In the genomic region with DNA sequence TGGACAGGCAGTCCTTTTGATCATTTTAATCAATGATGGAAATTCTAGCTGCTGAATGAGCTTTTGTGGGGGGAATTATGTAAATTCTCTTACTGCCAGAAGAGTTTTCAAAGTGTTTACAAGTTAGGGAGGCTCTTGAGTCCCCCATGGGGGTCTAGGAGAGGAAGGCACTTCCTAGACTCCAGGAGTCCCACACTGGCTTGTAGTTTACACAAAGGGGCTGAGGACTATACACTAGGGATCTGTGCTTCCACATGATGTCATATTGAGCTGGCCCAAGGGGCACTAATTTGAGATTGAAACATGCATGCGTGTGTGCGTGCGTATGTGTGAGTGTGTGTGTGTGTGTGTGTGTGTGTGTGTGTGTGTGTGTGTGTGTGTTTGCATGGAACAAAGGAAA, we compare ENCODE assay signal across 8 mouse cellular contexts. TPM values are rescaled to one million over a fixed set of nuclear protein-coding genes. Genes with fewer than 3 reads are reported as not detected.
DNase-seq lines count a peak whose midpoint lies in the region; ATAC-seq lines count a peak whose summit lies in the region.

No protein-coding gene starts in this region.

- WGBS in lung, embryonic 16.5 days, result 61% methylated on average over 3 of the region's 3 CpGs
- WGBS in liver, embryonic 11.5 days, result 95% methylated on average over 3 of the region's 3 CpGs
- WGBS in stomach, embryonic 16.5 days, result 46% methylated on average over 3 of the region's 3 CpGs

- ATAC-seq in cerebellum, adult (ENCODE audit: insufficient number of reproducible peaks, low FRiP score, low TSS enrichment), result no peak
- peak; percentile 32 for ATAC-seq in lung, embryonic 16.5 days (ENCODE audit: low read depth)
- ATAC-seq in liver, embryonic 11.5 days (replicated peaks; ENCODE audit: low FRiP score), result no peak
- ATAC-seq in stomach, embryonic 16.5 days (ENCODE audit: insufficient read depth, low FRiP score), result no peak
- ATAC-seq in erythroid progenitor cell, adult 5-6 weeks (replicated peaks; ENCODE audit: low FRiP score, poor library complexity, severe bottlenecking), result no peak

- peak overlapping the region; percentile 93 for H3K27ac ChIP-seq in lung, embryonic 16.5 days (ENCODE audit: low read length)
- no peak overlapping the region for H3K27ac ChIP-seq in liver, embryonic 11.5 days (ENCODE audit: low read depth, low read length)
- H3K27ac ChIP-seq in stomach, embryonic 16.5 days (ENCODE audit: low read length), result peak overlapping the region; percentile 87

- peak overlapping the region; percentile 77 for H3K9ac ChIP-seq in lung, embryonic 16.5 days (ENCODE audit: low read length)
- no peak overlapping the region; the same call in 1 of the 2 replicates for H3K9ac ChIP-seq in liver, embryonic 11.5 days (ENCODE audit: low read depth, low read length)
- H3K9ac ChIP-seq in stomach, embryonic 16.5 days (ENCODE audit: low read length), result peak overlapping the region; percentile 74

- H3K4me3 ChIP-seq in lung, embryonic 16.5 days (ENCODE audit: low read length), result peak overlapping the region; percentile 71
- H3K4me3 ChIP-seq in liver, embryonic 11.5 days (ENCODE audit: low read depth, low read length), result peak overlapping the region; percentile 49
- peak overlapping the region; percentile 65 for H3K4me3 ChIP-seq in stomach, embryonic 16.5 days (replicated peaks; ENCODE audit: low read length)

- H3K4me1 ChIP-seq in lung, embryonic 16.5 days (replicated peaks; ENCODE audit: control insufficient read depth, insufficient read depth, low read length), result peaks cover 7% of the 10 kb centered on the region
- H3K4me1 ChIP-seq in liver, embryonic 11.5 days (replicated peaks; ENCODE audit: control insufficient read depth, insufficient read depth, low read length), result 0 out of 2 replicates have a peak, but pooled peaks cover 4% of the 10 kb centered on the region
- 0 out of 2 replicates have a peak, but pooled peaks cover 8% of the 10 kb centered on the region for H3K4me1 ChIP-seq in stomach, embryonic 16.5 days (ENCODE audit: control insufficient read depth, insufficient read depth, low read length)

- no peaks in the 10 kb centered on the region for H3K36me3 ChIP-seq in lung, embryonic 16.5 days (ENCODE audit: control insufficient read depth, insufficient read depth, low read length)
- H3K36me3 ChIP-seq in liver, embryonic 11.5 days (ENCODE audit: control insufficient read depth, insufficient read depth, low read length), result no peaks in the 10 kb centered on the region
- no peaks in the 10 kb centered on the region for H3K36me3 ChIP-seq in stomach, embryonic 16.5 days (ENCODE audit: control insufficient read depth, insufficient read depth, low read length)

- H3K4me2 ChIP-seq in lung, embryonic 16.5 days (ENCODE audit: low read depth, low read length), result peak overlapping the region; percentile 88
- peak overlapping the region; percentile 63 for H3K4me2 ChIP-seq in liver, embryonic 11.5 days
- peak overlapping the region; percentile 83 for H3K4me2 ChIP-seq in stomach, embryonic 16.5 days (ENCODE audit: low read depth, low read length)

- H3K9me3 ChIP-seq in lung, embryonic 16.5 days (ENCODE audit: control insufficient read depth, low read length), result no peaks in the 10 kb centered on the region
- no peaks in the 10 kb centered on the region for H3K9me3 ChIP-seq in liver, embryonic 11.5 days (ENCODE audit: control insufficient read depth, low read length)
- H3K9me3 ChIP-seq in stomach, embryonic 16.5 days (replicated peaks; ENCODE audit: control insufficient read depth, low read length), result no peaks in the 10 kb centered on the region

- no peaks in the 10 kb centered on the region for H3K27me3 ChIP-seq in lung, embryonic 16.5 days (ENCODE audit: control insufficient read depth, insufficient read depth, low read depth, low read length)
- H3K27me3 ChIP-seq in liver, embryonic 11.5 days (replicated peaks; ENCODE audit: control insufficient read depth, insufficient read depth, low read length), result no peaks in the 10 kb centered on the region
- no peaks in the 10 kb centered on the region for H3K27me3 ChIP-seq in stomach, embryonic 16.5 days (ENCODE audit: control insufficient read depth, insufficient read depth, low read length)

- peak; percentile 37 for DNase-seq in cerebellum, adult 11-12 months
- DNase-seq in lung, postnatal 14 days, result no peak
- DNase-seq in liver, embryonic 11.5 days (ENCODE audit: low spot score), result no peak
- no peak for DNase-seq in layer of hippocampus, adult 9-11 months

RNA-seq across cellular contexts. Expression of gene Mindy4, which starts 0.7 kb away (rescaled TPM):
- polyA plus RNA-seq in lung, embryonic 16.5 days (2015; fragmentation: Nextera tagmentation; extraction: Ambion mirVana), result 18.5 and 18.6 TPM in 2 replicates
- polyA plus RNA-seq in liver, embryonic 11.5 days (2014; fragmentation: Nextera tagmentation; extraction: Ambion mirVana), result 5.6 and 6.9 TPM in 2 replicates
- polyA plus RNA-seq in stomach, embryonic 16.5 days (2015; fragmentation: Nextera tagmentation; extraction: Ambion mirVana), result 7.7 and 10.2 TPM in 2 replicates
- 2.5 TPM in 1 of 2 replicates, not detected in the other for total RNA-seq in erythroid progenitor cell, adult 5-6 weeks (2015; ENCODE audit: low replicate concordance)
- 0.26 TPM in 1 of 2 replicates, not detected in the other for total RNA-seq in erythroid progenitor cell, adult 5-6 weeks (2017; ENCODE audit: low replicate concordance)

RNA-seq across cellular contexts. Expression of gene Inmt, which starts 29.1 kb away (rescaled TPM):
- polyA plus RNA-seq in lung, embryonic 16.5 days (2015; fragmentation: Nextera tagmentation; extraction: Ambion mirVana), result 0.19 TPM in 1 of 2 replicates, not detected in the other
- polyA plus RNA-seq in liver, embryonic 11.5 days (2014; fragmentation: Nextera tagmentation; extraction: Ambion mirVana), result 0.58 and 1.0 TPM in 2 replicates
- polyA plus RNA-seq in stomach, embryonic 16.5 days (2015; fragmentation: Nextera tagmentation; extraction: Ambion mirVana), result 0.28 and 0.50 TPM in 2 replicates
- not detected in 2 replicates for total RNA-seq in erythroid progenitor cell, adult 5-6 weeks (2015; ENCODE audit: low replicate concordance)
- total RNA-seq in erythroid progenitor cell, adult 5-6 weeks (2017; ENCODE audit: low replicate concordance), result not detected in 2 replicates
